Mouse (Mus musculus) lung, embryonic 16.5 days (tissue): ENCODE measurements around the gene Gm21969. TPM values are rescaled to one million over a fixed set of nuclear protein-coding genes. Genes with fewer than 3 reads are reported as not detected.

Source experiments
- ATAC-seq: fragments of 200-750 bp; cut with Nextera tagmentation; 2 replicates; pipeline ENCODE4 v1.8.0; 2017; ENCODE audit warnings: low read depth, mild to moderate bottlenecking, moderate library complexity
- H3K27ac ChIP-seq: fragments of 300-500 bp; sonication (generic); 2 replicates; pipeline ENCODE4 v1.5.1; 2014; ENCODE audit warnings: mild to moderate bottlenecking, control low read depth, low read length
- H3K27me3 ChIP-seq: fragments of 300-500 bp; sonication (generic); 2 replicates; pipeline ENCODE4 v1.6.1; 2014; ENCODE audit warnings: low read depth, low read length, mixed read lengths; ENCODE audit not compliant: control insufficient read depth, insufficient read depth
- H3K36me3 ChIP-seq: fragments of 300-500 bp; sonication (generic); 2 replicates; pipeline ENCODE4 v1.6.1; 2014; ENCODE audit warnings: low read length; ENCODE audit not compliant: control insufficient read depth, insufficient read depth
- H3K4me1 ChIP-seq: fragments of 300-500 bp; sonication (generic); replicated peaks from 2 replicates; pipeline ENCODE4 v1.6.1; 2014; ENCODE audit warnings: low read length, mixed read lengths; ENCODE audit not compliant: control insufficient read depth, insufficient read depth
- H3K4me2 ChIP-seq: fragments of 300-500 bp; sonication (generic); 2 replicates; pipeline ENCODE4 v1.6.1; 2014; ENCODE audit warnings: low read depth, low read length, control low read depth
- H3K4me3 ChIP-seq: fragments of 300-500 bp; sonication (generic); 2 replicates; pipeline ENCODE4 v1.5.1; 2014; ENCODE audit warnings: mild to moderate bottlenecking, low read length, control low read depth
- H3K9ac ChIP-seq: fragments of 300-500 bp; sonication (generic); 2 replicates; pipeline ENCODE4 v1.6.1; 2014; ENCODE audit warnings: low read length, control low read depth
- H3K9me3 ChIP-seq: fragments of 300-500 bp; sonication (generic); 2 replicates; pipeline ENCODE4 v1.6.1; 2016; ENCODE audit warnings: low read length; ENCODE audit not compliant: control insufficient read depth
- WGBS: fragments of 180-500 bp; shearing (Covaris S2); extraction: QIAGEN DNeasy Blood & Tissue Kit; methylation state at CpG from one replicate; pipeline ENCODE4 v1.1.7; 2014; 5-methylcytosine and 5-hydroxymethylcytosine counted together
- polyA plus RNA-seq: library from polyadenylated mRNA; unstranded; fragments of >200 nt; fragmentation: Nextera tagmentation; extraction: Ambion mirVana; gene quantifications from 2 replicates; pipeline ENCODE4 v1.2.1, GENCODE M21; 2015

Gm21969 gene
- polyA plus RNA-seq, 1 experiment from 2014 or later = 0.05 TPM

DNA sequence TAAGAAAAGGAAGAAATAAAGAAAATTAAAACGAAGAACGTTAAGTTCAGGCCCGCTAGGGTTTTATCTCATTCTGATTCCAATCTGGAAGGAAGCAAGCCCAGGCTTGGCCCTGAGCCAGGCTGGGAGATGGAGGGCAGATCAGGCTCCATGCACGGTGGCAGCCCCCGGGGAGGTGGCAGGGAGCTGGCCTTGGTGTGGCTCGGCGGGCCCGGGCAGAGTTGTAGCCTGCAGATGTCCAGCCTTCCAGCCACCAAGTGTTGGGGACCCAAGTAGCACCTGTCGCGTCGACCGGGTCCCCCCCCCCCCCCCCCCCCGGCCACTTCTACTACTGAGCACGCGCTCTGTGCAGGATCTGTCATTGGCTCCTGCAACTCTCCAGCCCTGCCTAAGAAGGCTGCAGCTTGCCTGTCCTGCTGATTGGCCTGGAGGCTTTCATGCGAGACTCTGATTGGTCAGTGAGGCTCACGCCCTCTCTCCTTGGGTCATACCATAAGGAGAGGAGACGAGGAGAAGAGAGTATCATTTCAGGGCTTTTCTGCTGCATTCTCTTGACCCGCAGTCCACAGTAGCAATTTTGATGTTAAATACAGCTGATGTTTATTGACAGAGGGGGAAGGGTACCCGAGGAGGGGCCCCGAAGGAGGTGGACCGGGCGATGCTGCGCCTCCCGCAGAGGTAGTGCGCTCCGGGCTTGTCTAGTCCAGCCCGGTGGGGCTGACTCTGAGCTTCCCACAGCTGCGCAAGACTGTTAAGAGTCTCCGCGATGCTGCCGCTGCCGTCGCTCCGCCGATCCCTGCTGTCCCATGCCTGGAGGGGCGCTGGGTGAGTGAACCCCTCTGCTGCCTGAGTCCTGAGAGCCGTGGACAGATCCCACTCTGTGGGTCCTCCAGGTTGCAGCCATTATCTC is 19.6 kb downstream of the Gm21969 start, which contains the start of gene Aldh4a1:
Gene Aldh4a1, plus strand, starts transcription at position 494 of the 910 bp plus-strand sequence.
- peak within 1 kb of the TSS; percentile 66 for H3K27ac ChIP-seq
- peak; percentile 100 for ATAC-seq
- H3K9ac ChIP-seq = peak within 1 kb of the TSS; percentile 74
- H3K27me3 ChIP-seq = no peaks in the 10 kb centered on the region
- peaks cover 19% of the 10 kb centered on the region for H3K4me1 ChIP-seq
- WGBS = under 1% methylated on average over 32 of the region's 38 CpGs
- no peaks in the 10 kb centered on the region for H3K9me3 ChIP-seq
- H3K4me2 ChIP-seq = peak within 1 kb of the TSS; percentile 89
- H3K36me3 ChIP-seq = no peaks in the 10 kb centered on the region
- peak within 1 kb of the TSS; percentile 66 for H3K4me3 ChIP-seq

- H3K4me3 ChIP-seq = peak overlapping the region; percentile 66
- 18% methylated on average over 21 of the region's 21 CpGs for WGBS
- peak overlapping the region; percentile 74 for H3K9ac ChIP-seq
- H3K36me3 ChIP-seq = no peaks in the 10 kb centered on the region
- no peaks in the 10 kb centered on the region for H3K27me3 ChIP-seq
- peak overlapping the region; percentile 66; the same call in 1 of the 2 replicates for H3K27ac ChIP-seq
- no peak for ATAC-seq
- H3K4me1 ChIP-seq = peaks cover 19% of the 10 kb centered on the region
- H3K9me3 ChIP-seq = no peaks in the 10 kb centered on the region
- peak overlapping the region; percentile 89 for H3K4me2 ChIP-seq
These were observed 20.6 kb downstream of the Gm21969 start for GRCm38 (mm10) chr4:139623434-139624115.

GRCm38 (mm10) chr4:139624116-139624489 is 21.1 kb downstream of the Gm21969 start:
- Histone ChIP-seq H3K4me1 (peaks cover 19% of the 10 kb centered on the region), H3K9ac (no peak overlapping the region), H3K27me3 (no peaks in the 10 kb centered on the region), H3K9me3 (no peaks in the 10 kb centered on the region), H3K4me2 (peak overlapping the region; percentile 89), H3K36me3 (no peaks in the 10 kb centered on the region), H3K4me3 (no peak overlapping the region; the same call in 1 of the 2 replicates), H3K27ac (no peak overlapping the region)
- ATAC-seq = no peak
- 38% methylated on average over 5 of the region's 5 CpGs for WGBS

- no peak overlapping the region for H3K4me3 ChIP-seq
- no peak for ATAC-seq
- no peaks in the 10 kb centered on the region for H3K9me3 ChIP-seq
- no peaks in the 10 kb centered on the region for H3K27me3 ChIP-seq
- no peaks in the 10 kb centered on the region for H3K36me3 ChIP-seq
- H3K4me1 ChIP-seq = peaks cover 19% of the 10 kb centered on the region
- H3K9ac ChIP-seq = peak overlapping the region; percentile 22; the same call in 1 of the 2 replicates
- no peak overlapping the region for H3K27ac ChIP-seq
- H3K4me2 ChIP-seq = peak overlapping the region; percentile 89
- 51% methylated on average over 10 of the region's 10 CpGs for WGBS
These were observed 21.7 kb downstream of the Gm21969 start for GRCm38 (mm10) chr4:139624706-139625105.

DNA sequence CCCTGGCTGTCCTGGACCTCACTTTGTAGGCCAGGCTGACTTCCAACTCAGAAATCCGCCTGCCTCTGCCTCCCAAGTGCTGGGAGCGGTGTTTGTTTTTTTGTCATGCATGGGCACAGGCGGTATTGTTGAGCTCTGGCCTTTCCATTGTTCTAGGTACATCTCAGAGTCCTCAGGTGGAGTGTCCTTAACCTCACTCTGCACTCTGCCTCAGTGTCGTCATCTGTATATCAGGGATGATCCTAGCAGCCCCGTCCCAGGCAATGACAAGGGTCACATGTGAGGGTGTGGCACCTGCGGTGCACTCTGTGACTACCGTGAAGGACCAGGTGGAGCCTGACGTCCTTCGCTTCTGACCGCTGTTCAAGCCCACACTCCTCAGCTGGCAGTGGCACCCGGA is 24.4 kb downstream of the Gm21969 start:
- ATAC-seq = no peak
- peaks cover 32% of the 10 kb centered on the region for H3K4me1 ChIP-seq
- 87% methylated on average over 11 of the region's 11 CpGs for WGBS

GRCm38 (mm10) chr4:139630171-139630570 is 27.2 kb downstream of the Gm21969 start:
- no peak for ATAC-seq
- H3K9me3 ChIP-seq = no peaks in the 10 kb centered on the region
- H3K27ac ChIP-seq = no peak overlapping the region
- no peaks in the 10 kb centered on the region for H3K36me3 ChIP-seq
- no peak overlapping the region for H3K9ac ChIP-seq
- no peak overlapping the region for H3K4me3 ChIP-seq
- H3K4me2 ChIP-seq = no peak overlapping the region
- WGBS = 61% methylated on average over 10 of the region's 10 CpGs
- H3K4me1 ChIP-seq = peaks cover 16% of the 10 kb centered on the region
- no peaks in the 10 kb centered on the region for H3K27me3 ChIP-seq

More for the DNA sequence above, 24.4 kb downstream of the Gm21969 start:
- H3K27ac ChIP-seq = no peak overlapping the region
- H3K4me3 ChIP-seq = no peak overlapping the region
- no peaks in the 10 kb centered on the region for H3K36me3 ChIP-seq
- no peak overlapping the region for H3K4me2 ChIP-seq
- no peak overlapping the region for H3K9ac ChIP-seq
- no peaks in the 10 kb centered on the region for H3K27me3 ChIP-seq
- H3K9me3 ChIP-seq = no peaks in the 10 kb centered on the region

- no peak overlapping the region for H3K9ac ChIP-seq
These were observed 28.2 kb downstream of the Gm21969 start for GRCm38 (mm10) chr4:139631141-139631540.

GRCm38 (mm10) chr4:139631569-139632253 is 28.7 kb downstream of the Gm21969 start:
- H3K9ac ChIP-seq = no peak overlapping the region
- no peak; the same call in 1 of the 2 replicates for ATAC-seq
- no peaks in the 10 kb centered on the region for H3K9me3 ChIP-seq
- H3K36me3 ChIP-seq = no peaks in the 10 kb centered on the region
- H3K4me2 ChIP-seq = no peak overlapping the region
- peaks cover 16% of the 10 kb centered on the region for H3K4me1 ChIP-seq
- WGBS = 73% methylated on average over 7 of the region's 7 CpGs
- H3K27me3 ChIP-seq = no peaks in the 10 kb centered on the region
- H3K27ac ChIP-seq = no peak overlapping the region
- H3K4me3 ChIP-seq = no peak overlapping the region

More at GRCm38 (mm10) chr4:139631141-139631540, 28.2 kb downstream of the Gm21969 start:
- H3K9me3 ChIP-seq = no peaks in the 10 kb centered on the region
- ATAC-seq = peak; percentile 30; the same call in 1 of the 2 replicates
- H3K4me2 ChIP-seq = no peak overlapping the region
- H3K4me3 ChIP-seq = no peak overlapping the region
- peaks cover 16% of the 10 kb centered on the region for H3K4me1 ChIP-seq
- no peaks in the 10 kb centered on the region for H3K27me3 ChIP-seq
- 34% methylated on average over 5 of the region's 5 CpGs for WGBS
- no peaks in the 10 kb centered on the region for H3K36me3 ChIP-seq
- H3K27ac ChIP-seq = no peak overlapping the region

GRCm38 (mm10) chr4:139632254-139632580 is 29.2 kb downstream of the Gm21969 start:
- H3K27me3 ChIP-seq = no peaks in the 10 kb centered on the region
- no peak overlapping the region for H3K4me2 ChIP-seq
- H3K9ac ChIP-seq = no peak overlapping the region
- 71% methylated on average over 10 of the region's 10 CpGs for WGBS
- no peak overlapping the region for H3K27ac ChIP-seq
- peaks cover 16% of the 10 kb centered on the region for H3K4me1 ChIP-seq
- ATAC-seq = no peak
- no peaks in the 10 kb centered on the region for H3K9me3 ChIP-seq
- no peaks in the 10 kb centered on the region for H3K36me3 ChIP-seq
- H3K4me3 ChIP-seq = no peak overlapping the region
